Mouse (Mus musculus) megakaryocyte, embryonic 14.5 days (primary cell): ENCODE data around the gene Gm49673.
"Not testable (repeated sequence)": the region's sequence is repeated elsewhere in the genome, so short reads cannot be mapped to it uniquely, and the experiment has no call there.

Experiments used
- FLI1 ChIP-seq: IDR thresholded peaks from 2 replicates; pipeline ENCODE4 v1.6.1; 2012; ENCODE audit warnings: low read length, inconsistent platforms, mixed read lengths
- GATA1 ChIP-seq: IDR thresholded peaks from 3 replicates; pipeline ENCODE4 v1.6.1; 2012; ENCODE audit warnings: mixed read lengths, low read length, inconsistent platforms, borderline replicate concordance

DNA sequence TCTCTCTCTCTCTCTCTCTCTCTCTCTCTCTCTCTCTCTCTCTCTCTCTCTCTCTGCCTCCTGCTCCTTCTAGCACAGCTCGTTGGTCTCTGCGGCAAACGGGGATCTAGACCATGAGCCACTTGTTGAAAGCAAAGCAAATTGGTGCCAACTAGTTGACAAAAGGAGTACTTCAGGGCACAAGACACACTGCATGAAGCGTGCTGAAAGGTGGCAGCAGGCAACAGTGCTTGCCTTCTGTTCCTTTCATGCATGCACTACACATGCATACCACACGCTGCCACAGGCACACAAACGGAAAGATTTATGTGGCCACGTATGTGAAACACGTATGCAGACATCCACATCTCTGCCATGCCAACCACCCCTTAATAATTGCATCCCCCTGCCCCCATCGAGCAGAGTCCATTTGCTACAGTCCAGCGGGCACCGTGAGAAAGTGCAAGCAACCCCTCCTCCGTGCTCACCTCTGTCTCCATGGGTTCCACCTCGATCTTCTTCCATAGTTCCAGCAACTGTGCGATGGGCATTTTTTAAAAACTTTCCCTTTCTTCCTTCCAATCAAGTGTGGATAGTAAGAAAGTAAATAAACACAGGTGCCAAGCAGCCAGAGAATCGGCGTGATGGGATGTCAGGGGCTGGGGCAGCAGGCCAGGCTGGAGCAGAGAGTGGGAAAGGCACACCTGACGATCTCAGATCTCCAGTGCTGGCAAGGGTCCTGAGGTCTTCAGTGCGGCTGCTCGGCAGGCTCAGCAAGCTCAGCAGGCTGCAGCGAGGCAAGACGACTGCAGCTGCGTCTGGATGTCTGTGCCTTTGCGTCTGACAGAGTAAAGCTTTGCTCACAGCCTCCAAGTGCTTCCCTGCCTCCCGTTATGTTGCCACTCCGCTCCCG lies 46.9 kb downstream of the Gm49673 start:
- not testable (repeated sequence) for TF ChIP-seq GATA1, FLI1
